Mouse (Mus musculus) stomach, embryonic 15.5 days (tissue): ENCODE results near the gene Atp13a4. TPM values are rescaled to one million over a fixed set of nuclear protein-coding genes. Genes with fewer than 3 reads are reported as not detected.

Source experiments
- ATAC-seq: fragments of 200-750 bp; cut with Nextera tagmentation; 2 replicates; pipeline ENCODE4 v1.8.0; 2017; ENCODE audit warnings: low read depth, moderate number of reproducible peaks, moderate TSS enrichment; ENCODE audit not compliant: insufficient read depth, low FRiP score
- H3K27ac ChIP-seq: fragments of 300-500 bp; sonication (generic); 2 replicates; pipeline ENCODE4 v1.5.1; 2015; ENCODE audit warnings: mild to moderate bottlenecking, inconsistent platforms
- H3K27me3 ChIP-seq: fragments of 300-500 bp; sonication (generic); replicated peaks from 2 replicates; pipeline ENCODE4 v1.6.1; 2015; ENCODE audit warnings: inconsistent platforms
- H3K36me3 ChIP-seq: fragments of 300-500 bp; sonication (generic); 2 replicates; pipeline ENCODE4 v1.6.1; 2015; ENCODE audit warnings: inconsistent platforms
- H3K4me1 ChIP-seq: fragments of 300-500 bp; sonication (generic); 2 replicates; pipeline ENCODE4 v1.6.1; 2015; ENCODE audit warnings: inconsistent platforms
- H3K4me2 ChIP-seq: fragments of 300-500 bp; sonication (generic); 2 replicates; pipeline ENCODE4 v1.6.1; 2015; ENCODE audit warnings: mild to moderate bottlenecking, inconsistent platforms
- H3K4me3 ChIP-seq: fragments of 300-500 bp; sonication (generic); replicated peaks from 2 replicates; pipeline ENCODE4 v1.5.1; 2015; ENCODE audit warnings: inconsistent platforms
- H3K9ac ChIP-seq: fragments of 300-500 bp; sonication (generic); 2 replicates; pipeline ENCODE4 v1.6.1; 2015; ENCODE audit warnings: inconsistent platforms
- H3K9me3 ChIP-seq: fragments of 300-500 bp; sonication (generic); 2 replicates; pipeline ENCODE4 v1.6.1; 2016; ENCODE audit warnings: inconsistent platforms
- WGBS: fragments of 180-500 bp; shearing (Covaris S2); methylation state at CpG from one replicate; pipeline ENCODE4 v1.1.7; 2015; 5-methylcytosine and 5-hydroxymethylcytosine counted together
- polyA plus RNA-seq: library from polyadenylated mRNA; unstranded; fragments of >200 nt; fragmentation: Nextera tagmentation; extraction: Ambion mirVana; gene quantifications from 2 replicates; pipeline ENCODE4 v1.2.1, GENCODE M21; 2015

Gene Atp13a4
- polyA plus RNA-seq, 1 experiment from 2014 or later: 0.18 TPM

- no peak within 1 kb of the TSS for H3K4me3 ChIP-seq
- no peaks in the 10 kb centered on the region for H3K9me3 ChIP-seq
- H3K27ac ChIP-seq: no peak within 1 kb of the TSS
- 45% methylated on average over 4 of the region's 4 CpGs for WGBS
- no peaks in the 10 kb centered on the region for H3K27me3 ChIP-seq
- H3K4me2 ChIP-seq: no peak within 1 kb of the TSS
- H3K4me1 ChIP-seq: no peaks in the 10 kb centered on the region
- H3K9ac ChIP-seq: no peak within 1 kb of the TSS
- no peaks in the 10 kb centered on the region for H3K36me3 ChIP-seq
- peak; percentile 31; the same call in 1 of the 2 replicates for ATAC-seq
These were observed 166.2 kb downstream of the Atp13a4 start, which contains the start of gene Atp13a5 for GRCm38 (mm10) chr16:29378458-29378857. Atp13a5 (minus strand) TSS chr16:29378732.

- no peak overlapping the region for H3K9ac ChIP-seq
- no peak overlapping the region for H3K4me3 ChIP-seq
- ATAC-seq: no peak
- no peaks in the 10 kb centered on the region for H3K4me1 ChIP-seq
- H3K27ac ChIP-seq: no peak overlapping the region
- no peaks in the 10 kb centered on the region for H3K36me3 ChIP-seq
- H3K4me2 ChIP-seq: no peak overlapping the region
- no peaks in the 10 kb centered on the region for H3K9me3 ChIP-seq
- H3K27me3 ChIP-seq: no peaks in the 10 kb centered on the region
- 84% methylated on average over 8 of the region's 8 CpGs for WGBS
These were observed 170.0 kb downstream of the Atp13a4 start for GRCm38 (mm10) chr16:29374636-29375035.

Other genes with a start within 250 kb of the Atp13a4 start
- not detected in 2 replicates for gene Atp13a5, start 166.1 kb downstream of the Atp13a4 start, polyA plus RNA-seq
- 26.9 and 31.8 TPM in 2 replicates for gene Opa1, start 34.5 kb upstream of the Atp13a4 start, polyA plus RNA-seq